Mouse (Mus musculus) spleen, postnatal 4 days (tissue): ENCODE data around the gene Olfr917.

Source experiments
- DNase-seq, 2 experiments: peaks; one replicate each; pipeline ENCODE4 v3.0.0; 2022; ENCODE audit warnings: low spot score in 2 of 2

Olfr917 gene

DNA sequence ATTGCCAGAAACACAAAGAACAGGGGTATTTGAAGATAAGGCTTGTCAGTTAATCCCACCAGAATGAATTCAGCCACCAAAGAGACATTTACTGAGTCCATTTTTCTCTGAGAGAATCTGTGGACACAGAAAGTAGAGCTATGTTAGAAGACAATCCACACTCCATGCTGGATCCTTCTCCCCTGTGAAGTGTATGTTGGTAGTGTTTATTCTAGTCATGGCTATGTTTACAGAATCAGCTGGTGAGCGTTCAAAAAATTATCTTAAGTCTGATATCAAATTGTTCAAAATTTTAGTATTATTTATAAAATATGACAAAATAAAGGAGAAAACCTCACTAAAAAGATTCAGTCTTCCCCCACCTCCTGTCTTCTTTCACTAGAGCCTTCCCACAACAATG is at the start of gene Olfr917:
Olfr917 (minus strand) TSS at position 101 of the 400 bp plus-strand sequence.
- DNase-seq: no peak

DNA sequence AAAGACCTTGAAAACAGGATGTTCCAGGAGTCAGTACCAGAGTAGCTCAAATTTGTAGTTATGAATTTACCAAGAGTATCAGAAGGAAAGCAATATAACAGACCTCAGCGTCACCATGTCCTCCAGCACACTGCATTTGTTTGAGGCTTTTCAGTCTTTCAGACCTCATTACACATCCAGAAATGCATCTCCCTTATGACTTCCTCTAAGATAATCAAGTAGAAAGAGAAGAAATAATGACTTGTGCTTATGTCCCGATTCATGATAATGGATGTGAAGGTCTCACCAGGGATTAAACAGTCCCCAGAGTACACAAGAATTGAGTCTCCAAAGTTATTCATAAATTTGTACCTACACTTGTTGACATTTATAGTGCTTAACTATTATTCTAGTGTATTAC is 8.9 kb upstream of the Olfr917 start, which contains the start of gene Olfr918:
Olfr918 (minus strand) TSS at position 101 of the 400 bp plus-strand sequence.
- no peak for DNase-seq

DNA sequence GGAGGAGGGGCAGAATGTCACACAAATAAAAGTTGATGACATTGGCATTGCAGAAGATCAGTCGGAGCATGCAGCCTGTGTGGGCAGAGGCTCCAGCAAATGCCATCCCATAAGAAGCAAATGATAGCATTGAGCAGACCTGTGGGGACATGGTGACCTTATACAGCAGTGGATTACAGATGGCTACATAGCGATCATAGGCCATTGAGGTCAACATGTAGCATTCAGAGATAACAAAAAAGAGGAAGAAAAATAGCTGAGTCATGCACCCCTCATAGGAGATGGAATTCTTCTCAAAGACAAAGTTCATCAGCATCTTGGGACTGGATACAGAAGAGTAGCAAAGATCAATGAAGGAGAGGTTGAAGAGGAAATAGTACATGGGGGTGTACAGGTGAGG is 7.2 kb upstream of the Olfr917 start:
- no peak for DNase-seq

DNA sequence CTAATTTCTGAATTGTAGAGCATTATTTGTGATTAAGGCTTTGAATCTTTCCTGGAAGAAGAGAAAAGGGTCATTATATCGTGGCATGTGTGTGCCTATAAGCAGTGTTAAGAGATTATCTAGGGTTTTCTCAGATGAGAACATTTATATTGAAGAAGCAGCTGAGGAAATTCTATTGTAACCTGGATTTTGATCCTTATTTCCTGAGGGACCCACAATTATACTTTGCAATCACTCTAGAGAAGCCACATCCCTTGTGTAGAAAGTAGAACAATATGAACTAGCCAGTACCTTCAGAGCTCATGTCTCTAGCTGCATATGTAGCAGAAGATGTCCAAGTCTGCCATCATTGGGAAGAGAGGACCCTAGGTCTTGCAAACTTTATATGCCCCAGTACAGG is 5.9 kb downstream of the Olfr917 start, which contains the start of gene Olfr916:
Olfr916 (minus strand) TSS at position 101 of the 400 bp plus-strand sequence.
- no peak for DNase-seq

- DNase-seq: no peak
These were observed 33.2 kb downstream of the Olfr917 start for GRCm38 (mm10) chr9:38632406-38632805.
